Mouse (Mus musculus): Measurements from ENCODE around the gene Rhox4f. TPM values are rescaled to one million over a fixed set of nuclear protein-coding genes. Genes with fewer than 3 reads are reported as not detected.
"Not testable (repeated sequence)": the region's sequence is repeated elsewhere in the genome, so short reads cannot be mapped to it uniquely, and the experiment has no call there.

Gene Rhox4f
- not detected in 2 replicates for polyA plus RNA-seq (2015; fragmentation: Nextera tagmentation; extraction: Ambion mirVana)

DNA sequence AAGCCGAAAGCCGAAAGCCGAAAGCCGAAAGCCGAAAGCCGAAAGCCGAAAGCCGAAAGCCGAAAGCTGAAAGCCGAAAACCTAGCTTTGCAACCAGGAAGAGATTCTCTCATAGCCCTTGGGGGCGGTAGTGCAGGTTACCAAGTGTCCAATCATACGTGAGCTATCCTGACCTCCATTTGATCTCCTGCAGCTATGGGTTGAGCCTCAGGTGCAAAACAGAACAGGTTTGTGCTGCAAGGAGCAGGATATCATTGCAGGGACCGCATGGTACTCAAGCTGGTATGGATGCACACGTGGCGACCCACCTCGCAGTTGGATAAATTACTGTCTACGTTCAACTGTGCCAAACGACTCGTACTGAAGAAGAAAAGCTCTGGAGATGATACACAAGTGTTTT is at the start of gene Rhox4f:
Gene Rhox4f, minus strand, starts transcription at position 101 of the 400 bp plus-strand sequence.
- not testable (repeated sequence) for H3K27me3 ChIP-seq; H3K27ac ChIP-seq; H3K4me2 ChIP-seq; H3K4me3 ChIP-seq; H3K9me3 ChIP-seq (replicated peaks); H3K9ac ChIP-seq; ATAC-seq (replicated peaks; ENCODE audit: insufficient number of reproducible peaks, insufficient read depth, low FRiP score, low read depth); H3K4me1 ChIP-seq (replicated peaks); H3K36me3 ChIP-seq
- WGBS = 93% methylated on average over 16 of the region's 19 CpGs

DNA sequence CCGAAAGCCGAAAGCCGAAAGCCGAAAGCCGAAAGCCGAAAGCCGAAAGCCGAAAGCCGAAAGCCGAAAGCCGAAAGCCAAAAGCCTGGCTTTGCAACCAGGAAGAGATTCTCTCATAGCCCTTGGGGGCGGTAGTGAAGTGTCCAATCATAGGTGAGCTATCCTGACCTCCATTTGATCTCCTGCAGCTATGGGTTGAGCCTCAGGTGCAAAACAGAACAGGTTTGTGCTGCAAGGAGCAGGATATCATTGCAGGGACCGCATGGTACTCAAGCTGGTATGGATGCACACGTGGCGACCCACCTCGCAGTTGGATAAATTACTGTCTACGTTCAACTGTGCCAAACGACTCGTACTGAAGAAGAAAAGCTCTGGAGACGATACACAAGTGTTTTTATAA is 43.7 kb upstream of the Rhox4f start, which contains the start of gene Rhox4g:
Gene Rhox4g, minus strand, starts transcription at position 101 of the 400 bp plus-strand sequence.
- not testable (repeated sequence) for H3K4me3 ChIP-seq; H3K27me3 ChIP-seq; H3K4me1 ChIP-seq (replicated peaks); H3K4me2 ChIP-seq; H3K9ac ChIP-seq; H3K36me3 ChIP-seq; H3K9me3 ChIP-seq (replicated peaks); ATAC-seq (replicated peaks; ENCODE audit: insufficient number of reproducible peaks, insufficient read depth, low FRiP score, low read depth); H3K27ac ChIP-seq
- WGBS = 90% methylated on average over 10 of the region's 20 CpGs

DNA sequence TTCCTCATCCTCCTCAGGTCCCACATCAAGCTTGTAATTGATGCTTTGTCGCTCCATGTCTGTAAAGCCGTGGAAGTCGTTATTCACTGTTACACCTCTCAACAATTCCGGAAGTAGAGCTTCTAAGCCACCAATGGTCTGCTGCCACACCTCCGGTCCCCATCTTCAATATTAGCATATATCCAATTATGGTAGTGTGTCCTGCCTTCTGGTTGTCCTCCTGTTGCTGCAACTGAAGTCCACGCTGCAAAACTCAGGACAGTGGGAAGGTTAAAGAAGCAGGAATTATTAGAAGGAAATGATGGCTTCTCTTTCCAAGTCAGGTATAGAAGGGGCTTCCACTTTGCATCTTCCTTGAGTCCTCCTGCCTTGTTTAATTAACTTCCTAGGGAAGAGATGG is 35.9 kb upstream of the Rhox4f start, which contains the start of gene Rhox2g:
Gene Rhox2g, minus strand, starts transcription at position 101 of the 400 bp plus-strand sequence.
- not testable (repeated sequence) for H3K4me3 ChIP-seq; H3K9ac ChIP-seq; H3K27me3 ChIP-seq; H3K36me3 ChIP-seq; ATAC-seq (replicated peaks; ENCODE audit: insufficient number of reproducible peaks, insufficient read depth, low FRiP score, low read depth); H3K27ac ChIP-seq; H3K4me1 ChIP-seq (replicated peaks); H3K9me3 ChIP-seq (replicated peaks); H3K4me2 ChIP-seq
- WGBS = 82% methylated on average over 6 of the region's 6 CpGs

DNA sequence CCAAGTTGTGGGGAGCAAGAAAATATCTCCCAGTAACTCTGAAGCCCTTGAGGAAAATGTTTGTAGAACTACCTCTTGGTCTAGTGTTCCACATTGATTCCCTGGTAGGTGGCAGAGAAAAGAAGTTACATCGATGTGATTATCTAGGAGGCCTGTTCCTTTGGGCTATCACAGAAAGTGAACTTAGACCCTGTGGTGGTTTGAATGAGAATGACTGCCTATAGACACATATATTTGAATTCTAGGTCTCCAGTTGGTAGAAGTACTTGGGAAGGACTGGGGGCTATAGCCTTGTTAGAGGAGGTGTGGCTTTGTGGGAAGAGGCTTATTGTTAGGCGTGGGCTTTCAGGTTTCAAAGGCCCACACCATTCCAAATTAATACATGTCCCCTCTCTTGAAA is 21.0 kb upstream of the Rhox4f start, which contains the start of gene Rhox3g:
Gene Rhox3g, minus strand, starts transcription at position 101 of the 400 bp plus-strand sequence.
- not testable (repeated sequence) for H3K4me3 ChIP-seq; H3K36me3 ChIP-seq; H3K9me3 ChIP-seq (replicated peaks); H3K4me2 ChIP-seq; ATAC-seq (replicated peaks; ENCODE audit: insufficient number of reproducible peaks, insufficient read depth, low FRiP score, low read depth); H3K4me1 ChIP-seq (replicated peaks); H3K27me3 ChIP-seq; H3K9ac ChIP-seq; H3K27ac ChIP-seq
- WGBS = 85% methylated on average over 2 of the region's 2 CpGs

DNA sequence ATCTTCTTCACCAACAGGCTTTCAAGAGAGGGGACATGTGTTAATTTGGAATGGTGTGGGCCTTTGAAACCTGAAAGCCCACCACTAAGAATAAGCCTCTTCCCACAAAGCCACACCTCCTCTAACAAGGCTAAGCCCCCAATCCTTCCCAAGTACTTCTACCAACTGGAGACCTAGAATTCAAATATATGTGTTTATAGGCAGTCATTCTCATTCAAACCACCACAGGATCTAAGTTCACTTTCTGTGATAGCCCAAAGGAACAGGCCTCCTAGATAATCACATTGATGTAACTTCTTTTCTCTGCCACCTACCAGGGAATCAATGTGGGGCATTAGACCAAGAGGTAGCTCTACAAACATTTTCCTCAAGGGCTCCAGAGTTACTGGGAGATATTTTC is 26.8 kb downstream of the Rhox4f start, which contains the start of gene Rhox3f:
Gene Rhox3f, plus strand, starts transcription at position 301 of the 400 bp plus-strand sequence.
- H3K4me2 ChIP-seq; H3K9me3 ChIP-seq (replicated peaks); H3K4me1 ChIP-seq (replicated peaks); H3K4me3 ChIP-seq; H3K27ac ChIP-seq; H3K36me3 ChIP-seq; H3K27me3 ChIP-seq; ATAC-seq (replicated peaks; ENCODE audit: insufficient number of reproducible peaks, insufficient read depth, low FRiP score, low read depth); H3K9ac ChIP-seq: not testable (repeated sequence)

DNA sequence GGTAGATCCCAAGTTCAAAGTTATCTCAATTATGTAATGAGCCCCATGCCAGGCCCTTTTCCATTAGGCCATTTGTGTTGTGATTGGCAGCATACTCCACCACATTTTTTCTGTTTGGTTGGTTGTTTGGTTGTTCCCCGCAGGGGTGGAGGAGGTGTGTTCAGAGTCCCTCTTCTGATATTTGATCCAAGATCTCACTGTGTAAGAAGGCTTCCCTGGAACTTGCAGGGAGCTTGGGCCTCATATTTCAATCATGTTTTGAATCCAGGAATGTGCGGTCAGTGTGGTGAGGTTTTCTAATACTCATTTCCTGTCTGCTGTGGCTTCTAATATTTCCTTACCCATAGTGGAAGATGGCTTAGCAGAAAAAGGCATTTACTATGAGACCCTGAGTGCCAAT is 34.9 kb downstream of the Rhox4f start:
- 51% methylated on average over 2 of the region's 2 CpGs for WGBS
- ATAC-seq (replicated peaks; ENCODE audit: insufficient number of reproducible peaks, insufficient read depth, low FRiP score, low read depth); H3K27ac ChIP-seq; H3K4me3 ChIP-seq; H3K4me2 ChIP-seq; H3K9ac ChIP-seq; H3K4me1 ChIP-seq (replicated peaks); H3K36me3 ChIP-seq; H3K27me3 ChIP-seq; H3K9me3 ChIP-seq (replicated peaks): not testable (repeated sequence)

DNA sequence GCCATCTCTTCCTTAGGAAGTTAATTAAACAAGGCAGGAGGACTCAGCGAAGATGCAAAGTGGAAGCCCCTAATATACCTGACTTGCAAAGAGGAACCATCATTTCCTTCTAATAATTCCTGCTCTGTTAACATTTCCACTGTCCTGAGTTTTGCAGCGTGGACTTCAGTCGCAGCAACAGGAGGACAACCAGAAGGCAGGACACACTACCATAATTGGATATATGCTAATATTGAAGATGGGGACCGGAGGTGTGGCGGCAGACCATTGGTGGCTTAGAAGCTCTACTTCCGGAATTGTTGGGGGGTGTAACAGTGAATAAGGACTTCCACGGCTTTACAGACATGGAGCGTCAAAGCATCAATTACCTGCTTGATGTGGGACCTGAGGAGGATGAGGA is 36.4 kb downstream of the Rhox4f start, which contains the start of gene Rhox2f:
Gene Rhox2f, plus strand, starts transcription at position 301 of the 400 bp plus-strand sequence.
- not testable (repeated sequence) for H3K9ac ChIP-seq; ATAC-seq (replicated peaks; ENCODE audit: insufficient number of reproducible peaks, insufficient read depth, low FRiP score, low read depth); H3K4me3 ChIP-seq; H3K4me1 ChIP-seq (replicated peaks); H3K27me3 ChIP-seq; H3K4me2 ChIP-seq; H3K27ac ChIP-seq; H3K9me3 ChIP-seq (replicated peaks); H3K36me3 ChIP-seq
- WGBS = 89% methylated on average over 8 of the region's 8 CpGs

DNA sequence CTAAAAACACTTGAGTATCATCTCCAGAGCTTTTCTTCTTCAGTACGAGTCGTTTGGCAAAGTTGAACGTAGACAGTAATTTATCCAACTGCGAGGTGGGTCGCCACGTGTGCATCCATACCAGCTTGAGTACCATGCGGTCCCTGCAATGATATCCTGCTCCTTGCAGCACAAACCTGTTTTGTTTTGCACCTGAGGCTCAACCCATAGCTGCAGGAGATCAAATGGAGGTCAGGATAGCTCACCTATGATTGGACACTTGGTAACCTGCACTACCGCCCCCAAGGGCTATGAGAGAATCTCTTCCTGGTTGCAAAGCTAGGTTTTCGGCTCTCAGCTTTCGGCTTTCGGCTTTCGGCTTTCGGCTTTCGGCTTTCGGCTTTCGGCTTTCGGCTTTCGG is 50.4 kb downstream of the Rhox4f start, which contains the start of gene Rhox4e:
Gene Rhox4e, plus strand, starts transcription at position 301 of the 400 bp plus-strand sequence.
- H3K36me3 ChIP-seq; H3K27me3 ChIP-seq; H3K9ac ChIP-seq; ATAC-seq (replicated peaks; ENCODE audit: insufficient number of reproducible peaks, insufficient read depth, low FRiP score, low read depth); H3K4me3 ChIP-seq; H3K4me1 ChIP-seq (replicated peaks); H3K9me3 ChIP-seq (replicated peaks); H3K4me2 ChIP-seq; H3K27ac ChIP-seq: not testable (repeated sequence)
- WGBS = 93% methylated on average over 10 of the region's 18 CpGs

Other genes starting within 250 kb of the Rhox4f start
- not detected in 2 replicates for gene Rhox3a2, start 227.7 kb downstream of the Rhox4f start, polyA plus RNA-seq (2015; fragmentation: Nextera tagmentation; extraction: Ambion mirVana)
- gene Rhox4a2, start 216.9 kb downstream of the Rhox4f start, polyA plus RNA-seq (2015; fragmentation: Nextera tagmentation; extraction: Ambion mirVana) = 0.66 and 2.8 TPM in 2 replicates
- not detected in 2 replicates for gene Rhox2b, start 195.6 kb downstream of the Rhox4f start, polyA plus RNA-seq (2015; fragmentation: Nextera tagmentation; extraction: Ambion mirVana)
- gene Rhox4b, start 175.2 kb downstream of the Rhox4f start, polyA plus RNA-seq (2015; fragmentation: Nextera tagmentation; extraction: Ambion mirVana) = 1.9 TPM in 1 of 2 replicates, not detected in the other
- not detected in 2 replicates for gene Rhox2c, start 154.0 kb downstream of the Rhox4f start, polyA plus RNA-seq (2015; fragmentation: Nextera tagmentation; extraction: Ambion mirVana)
- gene Rhox3c, start 149.1 kb downstream of the Rhox4f start, polyA plus RNA-seq (2015; fragmentation: Nextera tagmentation; extraction: Ambion mirVana) = not detected in 2 replicates
- gene Rhox4c, start 127.4 kb downstream of the Rhox4f start, polyA plus RNA-seq (2015; fragmentation: Nextera tagmentation; extraction: Ambion mirVana) = not detected in 2 replicates
- gene Rhox2d, start 114.3 kb downstream of the Rhox4f start, polyA plus RNA-seq (2015; fragmentation: Nextera tagmentation; extraction: Ambion mirVana) = not detected in 2 replicates
- not detected in 2 replicates for gene Rhox4d, start 93.3 kb downstream of the Rhox4f start, polyA plus RNA-seq (2015; fragmentation: Nextera tagmentation; extraction: Ambion mirVana)
- gene Rhox2e, start 77.3 kb downstream of the Rhox4f start, polyA plus RNA-seq (2015; fragmentation: Nextera tagmentation; extraction: Ambion mirVana) = not detected in 2 replicates
- gene Rhox3e, start 65.7 kb downstream of the Rhox4f start, polyA plus RNA-seq (2015; fragmentation: Nextera tagmentation; extraction: Ambion mirVana) = not detected in 2 replicates
- not detected in 2 replicates for gene Rhox4e, start 50.3 kb downstream of the Rhox4f start, polyA plus RNA-seq (2015; fragmentation: Nextera tagmentation; extraction: Ambion mirVana)
- gene Rhox2f, start 36.3 kb downstream of the Rhox4f start, polyA plus RNA-seq (2015; fragmentation: Nextera tagmentation; extraction: Ambion mirVana) = not detected in 2 replicates
- not detected in 2 replicates for gene Rhox3f, start 26.7 kb downstream of the Rhox4f start, polyA plus RNA-seq (2015; fragmentation: Nextera tagmentation; extraction: Ambion mirVana)
- not detected in 2 replicates for gene Rhox3g, start 20.9 kb upstream of the Rhox4f start, polyA plus RNA-seq (2015; fragmentation: Nextera tagmentation; extraction: Ambion mirVana)
- not detected in 2 replicates for gene Rhox2g, start 35.8 kb upstream of the Rhox4f start, polyA plus RNA-seq (2015; fragmentation: Nextera tagmentation; extraction: Ambion mirVana)
- not detected in 2 replicates for gene Rhox4g, start 43.6 kb upstream of the Rhox4f start, polyA plus RNA-seq (2015; fragmentation: Nextera tagmentation; extraction: Ambion mirVana)
- gene Rhox3h, start 61.1 kb upstream of the Rhox4f start, polyA plus RNA-seq (2015; fragmentation: Nextera tagmentation; extraction: Ambion mirVana) = not detected in 2 replicates
- not detected in 2 replicates for gene Rhox2h, start 65.6 kb upstream of the Rhox4f start, polyA plus RNA-seq (2015; fragmentation: Nextera tagmentation; extraction: Ambion mirVana)
- 11.0 and 12.3 TPM in 2 replicates for gene Rhox5, start 197.1 kb upstream of the Rhox4f start, polyA plus RNA-seq (2015; fragmentation: Nextera tagmentation; extraction: Ambion mirVana)
- gene Rhox6, start 219.2 kb upstream of the Rhox4f start, polyA plus RNA-seq (2015; fragmentation: Nextera tagmentation; extraction: Ambion mirVana) = not detected in 2 replicates
- gene Rhox7a, start 224.0 kb upstream of the Rhox4f start, polyA plus RNA-seq (2015; fragmentation: Nextera tagmentation; extraction: Ambion mirVana) = not detected in 2 replicates

Measured in heart, embryonic 15.5 days (tissue).